Mouse (Mus musculus) retina, embryonic 14.5 days (tissue): ENCODE results near the gene Elf2.

Experiments
- DNase-seq: peaks from one replicate; pipeline ENCODE4 v3.0.0-alpha.2; 2015; ENCODE audit warnings: low spot score

Elf2 gene

GRCm38 (mm10) chr3:51340552-51341267 is at the start of gene Elf2:
TSS of gene Elf2 (minus strand) at chr3:51340663.
- peak; percentile 85 for DNase-seq

GRCm38 (mm10) chr3:51388904-51389303 is 48.4 kb upstream of the Elf2 start:
- DNase-seq: no peak

- DNase-seq: peak; percentile 75
Measured at GRCm38 (mm10) chr3:51387868-51388381, 47.5 kb upstream of the Elf2 start.

GRCm38 (mm10) chr3:51387134-51387451 is 46.6 kb upstream of the Elf2 start:
- no peak for DNase-seq

GRCm38 (mm10) chr3:51386441-51387133 is 46.1 kb upstream of the Elf2 start:
- DNase-seq: peak; percentile 57

- peak; percentile 95 for DNase-seq
Measured at GRCm38 (mm10) chr3:51383409-51383808, 42.9 kb upstream of the Elf2 start.

- no peak for DNase-seq
Measured at GRCm38 (mm10) chr3:51380660-51381014, 40.2 kb upstream of the Elf2 start.

GRCm38 (mm10) chr3:51379786-51380659 is 39.6 kb upstream of the Elf2 start:
- DNase-seq: peak; percentile 38

GRCm38 (mm10) chr3:51378665-51378946 is 38.1 kb upstream of the Elf2 start:
- DNase-seq: no peak

- peak; percentile 78 for DNase-seq
Measured at GRCm38 (mm10) chr3:51377878-51378664, 37.6 kb upstream of the Elf2 start.

- DNase-seq: peak; percentile 75
Measured at GRCm38 (mm10) chr3:51375307-51376265, 35.1 kb upstream of the Elf2 start.

GRCm38 (mm10) chr3:51373544-51373943 is 33.1 kb upstream of the Elf2 start:
- no peak for DNase-seq

- no peak for DNase-seq
Measured at GRCm38 (mm10) chr3:51372883-51373282, 32.4 kb upstream of the Elf2 start.

GRCm38 (mm10) chr3:51371826-51372225 is 31.4 kb upstream of the Elf2 start:
- no peak for DNase-seq

- no peak for DNase-seq
Measured at GRCm38 (mm10) chr3:51368011-51368410, 27.5 kb upstream of the Elf2 start.

GRCm38 (mm10) chr3:51366926-51367325 is 26.5 kb upstream of the Elf2 start:
- no peak for DNase-seq

- no peak for DNase-seq
Measured at GRCm38 (mm10) chr3:51365517-51365882, 25.0 kb upstream of the Elf2 start.

- DNase-seq: peak; percentile 85
Measured at GRCm38 (mm10) chr3:51364703-51365516, 24.4 kb upstream of the Elf2 start.

- no peak for DNase-seq
Measured at GRCm38 (mm10) chr3:51361066-51361465, 20.6 kb upstream of the Elf2 start.
